Mouse (Mus musculus): ENCODE results near the gene Ctdnep1. TPM values are rescaled to one million over a fixed set of nuclear protein-coding genes. Genes with fewer than 3 reads are reported as not detected.

Ctdnep1 gene
- polyA plus RNA-seq, 1 experiment: 224 TPM

- no peak for TF ChIP-seq GATA1 (IDR thresholded peaks at IDR 0.05; ENCODE audit: low read length)
These were observed 34.7 kb upstream of the Ctdnep1 start for GRCm38 (mm10) chr11:69945997-69946891.

- no peak for TF ChIP-seq GATA1 (IDR thresholded peaks at IDR 0.05; ENCODE audit: low read length)
These were observed 33.5 kb upstream of the Ctdnep1 start for GRCm38 (mm10) chr11:69947337-69948065.

GRCm38 (mm10) chr11:69948066-69948762, 32.7 kb upstream of the Ctdnep1 start, which contains the start of gene Slc2a4:
TSS of gene Slc2a4 (minus strand) at chr11:69948188.
- TF ChIP-seq GATA1 (IDR thresholded peaks at IDR 0.05; ENCODE audit: low read length): no peak

DNA sequence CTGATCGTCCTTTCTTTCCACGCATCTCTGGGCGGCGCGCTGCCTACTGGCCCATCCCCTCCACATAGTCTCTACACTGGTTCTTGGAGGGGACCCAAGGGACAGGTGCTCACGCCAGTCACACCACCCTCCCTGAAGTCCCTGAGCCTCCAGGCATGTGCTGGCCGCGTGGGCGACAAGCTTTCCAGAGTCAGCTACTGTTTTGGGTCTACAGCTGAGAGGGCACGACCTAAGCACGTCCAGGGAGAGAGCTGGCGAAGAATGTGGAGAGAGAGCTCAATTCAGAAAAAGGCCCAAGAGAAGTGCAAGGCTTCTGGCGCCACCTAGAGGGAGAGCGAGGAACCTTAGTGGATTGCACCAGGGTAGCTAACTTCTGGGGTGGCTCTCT, 32.2 kb upstream of the Ctdnep1 start:
- no peak for TF ChIP-seq GATA1 (IDR thresholded peaks at IDR 0.05; ENCODE audit: low read length)

- no peak for TF ChIP-seq GATA1 (IDR thresholded peaks at IDR 0.05; ENCODE audit: low read length)
These were observed 30.0 kb upstream of the Ctdnep1 start for GRCm38 (mm10) chr11:69950807-69951459.

DNA sequence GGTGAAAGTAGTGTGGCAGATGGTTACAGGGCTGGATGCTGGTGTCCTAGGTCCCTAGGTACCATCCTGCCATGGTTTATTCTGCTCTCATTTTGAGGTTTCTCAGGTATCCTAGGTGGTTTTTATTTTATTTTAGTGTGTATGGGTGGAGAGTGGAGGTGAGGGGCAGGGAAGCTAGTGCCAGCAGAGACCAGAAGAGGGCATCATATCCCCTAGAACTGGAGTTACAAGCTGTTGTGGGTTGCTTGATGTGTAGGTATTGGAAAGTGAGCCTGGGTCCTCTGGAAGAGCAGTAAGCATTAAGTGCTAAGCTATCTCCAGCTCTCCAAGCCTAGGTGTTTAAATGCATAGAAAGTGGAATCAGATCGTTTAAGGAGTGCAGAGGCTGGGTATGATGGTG, 28.7 kb upstream of the Ctdnep1 start:
- TF ChIP-seq GATA1 (IDR thresholded peaks at IDR 0.05; ENCODE audit: low read length): no peak

DNA sequence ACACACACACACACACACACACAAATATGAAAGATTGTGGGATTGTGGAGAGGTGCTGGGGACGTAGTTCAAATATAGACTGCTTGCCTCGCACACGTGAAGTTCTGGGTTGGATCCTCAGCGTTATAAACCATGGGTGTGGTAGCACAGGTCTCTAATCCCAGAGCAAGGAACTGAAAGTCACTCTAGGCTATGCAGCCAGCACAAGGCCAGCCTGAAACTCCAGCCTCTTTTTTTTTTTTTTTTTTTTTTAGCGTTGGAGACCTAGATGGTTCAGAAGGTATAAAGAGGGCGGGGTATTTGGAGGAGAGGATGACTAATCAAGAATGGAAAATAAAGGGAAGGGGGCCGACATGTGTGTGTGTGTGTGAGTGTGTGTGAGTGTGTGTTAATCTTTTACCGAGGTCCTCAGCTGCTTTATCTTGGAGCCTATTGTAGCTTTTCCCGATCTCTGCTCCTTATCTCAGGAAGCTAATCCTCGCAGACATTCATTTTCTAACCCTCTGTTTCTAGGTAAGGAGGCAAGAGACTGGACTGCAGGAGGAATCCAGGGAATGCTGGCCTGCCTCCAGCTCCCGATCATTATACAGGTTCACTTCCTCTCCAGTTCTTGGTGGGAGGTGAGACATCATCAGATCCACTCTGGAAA, 27.6 kb upstream of the Ctdnep1 start:
- TF ChIP-seq GATA1 (IDR thresholded peaks at IDR 0.05; ENCODE audit: low read length): no peak

DNA sequence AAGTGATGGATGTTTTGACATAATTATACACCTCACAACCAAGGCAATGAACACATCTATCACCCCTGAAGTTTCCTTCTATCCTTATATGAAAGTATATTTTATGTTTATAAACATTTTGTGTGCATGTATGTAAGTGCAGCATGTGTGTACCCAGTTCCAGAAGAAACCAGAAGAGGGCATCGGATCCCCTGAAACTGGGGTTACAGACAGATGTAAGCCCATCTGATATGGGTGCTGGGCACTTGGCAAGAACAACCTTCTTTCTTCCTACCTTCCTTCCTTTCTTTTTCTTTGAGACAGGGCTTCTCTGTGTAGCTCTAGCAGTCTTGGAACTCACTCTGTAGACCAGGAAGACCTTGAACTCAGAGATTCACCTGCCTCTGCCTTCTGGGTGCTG, 24.7 kb upstream of the Ctdnep1 start:
- TF ChIP-seq GATA1 (IDR thresholded peaks at IDR 0.05; ENCODE audit: low read length): no peak

- no peak for TF ChIP-seq GATA1 (IDR thresholded peaks at IDR 0.05; ENCODE audit: low read length)
These were observed 20.3 kb upstream of the Ctdnep1 start for GRCm38 (mm10) chr11:69960616-69961015.

- no peak for TF ChIP-seq GATA1 (IDR thresholded peaks at IDR 0.05; ENCODE audit: low read length)
These were observed 19.1 kb upstream of the Ctdnep1 start for GRCm38 (mm10) chr11:69961841-69962240.

GRCm38 (mm10) chr11:69964650-69965270, 16.2 kb upstream of the Ctdnep1 start, which contains the start of gene Cldn7:
TSS of gene Cldn7 (plus strand) at chr11:69964779.
- no peak for TF ChIP-seq GATA1 (IDR thresholded peaks at IDR 0.05; ENCODE audit: low read length)

DNA sequence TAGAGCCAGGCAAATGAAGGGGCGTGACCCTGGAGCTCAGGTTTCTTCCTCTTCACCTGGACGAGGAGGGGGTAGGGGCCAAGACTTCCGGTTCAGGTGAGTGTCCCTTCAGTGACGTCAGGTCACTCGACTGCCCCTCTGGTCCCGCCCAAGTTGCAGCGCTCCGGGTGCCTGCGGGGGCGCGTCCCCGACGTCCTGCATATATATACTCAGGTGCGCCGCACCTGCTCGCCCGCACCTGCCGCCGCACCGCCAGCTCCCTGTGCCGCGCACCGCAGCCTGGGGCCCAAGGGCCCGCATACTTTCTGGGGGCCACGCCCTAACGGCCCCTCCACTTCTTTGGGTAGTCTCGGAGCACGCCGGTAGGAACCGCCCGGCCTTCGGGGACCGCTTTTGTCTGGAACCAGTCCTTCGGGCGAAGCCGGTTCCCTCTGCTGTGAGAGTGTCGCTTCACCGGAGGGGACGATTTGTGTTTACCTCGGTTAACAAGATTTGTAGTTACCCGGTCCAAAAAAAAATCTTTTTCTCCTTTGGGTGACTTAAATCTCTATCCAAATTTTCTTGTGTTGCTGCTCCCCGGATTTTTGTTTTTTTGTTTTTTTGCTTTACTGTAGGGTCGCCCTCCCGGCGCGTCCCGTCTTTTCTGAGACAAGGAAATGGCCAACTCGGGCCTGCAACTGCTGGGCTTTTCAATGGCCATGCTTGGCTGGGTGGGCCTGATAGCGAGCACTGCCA, 15.5 kb upstream of the Ctdnep1 start:
- TF ChIP-seq GATA1 (IDR thresholded peaks at IDR 0.05; ENCODE audit: low read length): no peak

DNA sequence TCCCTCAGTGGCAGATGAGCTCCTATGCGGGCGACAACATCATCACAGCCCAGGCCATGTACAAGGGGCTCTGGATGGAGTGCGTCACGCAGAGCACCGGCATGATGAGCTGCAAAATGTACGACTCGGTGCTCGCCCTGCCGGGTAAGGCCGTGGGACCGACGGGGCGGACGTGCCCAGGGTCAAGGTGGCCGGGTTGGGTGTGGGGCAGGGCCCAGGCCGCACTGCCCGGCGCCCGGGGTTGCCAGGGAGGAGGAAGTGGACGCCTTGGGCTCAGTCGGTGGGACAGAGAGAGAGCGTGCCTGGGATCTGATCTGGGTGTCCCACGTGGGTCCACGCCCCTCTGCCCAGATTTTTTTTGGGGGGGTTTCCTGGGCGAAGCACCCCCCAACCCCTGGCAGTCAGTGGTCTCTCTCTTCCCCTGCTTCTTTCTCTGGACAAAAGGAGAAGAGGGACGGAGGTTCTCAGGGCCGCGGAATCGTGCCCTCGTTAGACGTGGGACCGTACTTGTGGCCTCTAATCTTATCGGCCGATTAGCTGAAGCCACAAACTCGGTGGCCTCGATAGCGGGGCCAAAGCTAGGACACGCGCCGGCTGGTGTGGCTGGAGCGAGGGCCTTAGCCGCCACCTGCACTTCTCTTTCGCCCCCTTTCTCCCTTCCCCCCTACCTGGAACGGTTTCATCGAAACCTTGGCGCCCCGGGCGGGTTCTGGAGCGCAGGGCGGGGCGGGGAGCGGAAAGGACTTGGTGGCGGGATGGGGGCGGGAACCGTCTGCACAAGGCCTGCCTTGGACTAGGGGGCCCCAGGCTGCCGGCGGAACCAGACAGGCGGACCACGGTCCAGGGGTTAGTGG, 14.7 kb upstream of the Ctdnep1 start:
- TF ChIP-seq GATA1 (IDR thresholded peaks at IDR 0.05; ENCODE audit: low read length): no peak

All from G1E-ER4 (cell line).